Mouse (Mus musculus) kidney, adult 11 months (tissue): Measurements from ENCODE around the gene Rxfp1.
A peak's percentile ranks its signal among the peaks of the same experiment; 100 is the strongest.

Experiments used
- DNase-seq: peaks from one replicate; pipeline ENCODE4 v3.0.0; 2022

Rxfp1 gene

GRCm38 (mm10) chr3:79737780-79738179 is at the start of gene Rxfp1:
Gene Rxfp1, minus strand, starts transcription at chr3:79737880.
- DNase-seq: no peak

GRCm38 (mm10) chr3:79784362-79784736 is 46.7 kb upstream of the Rxfp1 start:
- no peak for DNase-seq

GRCm38 (mm10) chr3:79783630-79784361 is 46.1 kb upstream of the Rxfp1 start:
- DNase-seq: no peak

DNA sequence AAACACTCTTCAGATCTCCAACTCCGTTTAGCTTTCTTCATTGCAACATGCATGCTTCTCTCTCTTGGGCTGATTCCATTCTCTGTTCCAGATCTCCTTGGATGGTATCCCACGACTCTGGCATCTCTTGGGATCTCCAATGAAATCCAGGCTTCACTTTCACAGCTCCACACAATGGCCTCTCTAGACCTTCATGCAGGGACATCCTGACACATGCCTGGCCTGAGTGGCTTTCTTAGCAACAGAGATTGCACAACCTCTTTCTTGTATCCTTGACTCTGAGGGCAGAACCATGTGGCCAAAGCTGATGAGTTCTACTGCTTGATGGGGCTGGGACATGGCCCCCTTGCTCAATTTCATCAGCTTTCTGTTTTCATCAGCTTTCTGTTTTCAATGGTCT is 35.0 kb upstream of the Rxfp1 start:
- no peak for DNase-seq

DNA sequence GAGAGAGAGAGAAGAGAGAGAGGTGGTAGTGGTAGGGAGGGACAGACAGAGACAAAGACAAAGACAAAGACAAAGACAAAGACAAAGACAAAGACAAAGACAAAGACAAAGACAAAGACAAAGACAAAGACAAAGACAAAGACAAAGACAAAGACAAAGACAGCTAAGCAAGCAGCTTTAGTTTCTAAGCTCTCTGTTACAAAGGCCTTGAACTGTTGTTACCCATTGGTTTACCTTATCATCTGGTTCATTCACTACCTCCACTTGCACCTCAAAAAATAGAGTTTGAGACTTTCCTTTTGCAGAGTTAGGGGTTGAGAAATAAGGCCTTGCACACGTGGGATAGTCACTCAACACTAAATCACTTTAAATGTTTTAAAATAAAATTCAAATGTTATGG is 16.1 kb upstream of the Rxfp1 start:
- DNase-seq: no peak

GRCm38 (mm10) chr3:79746585-79746984 is 8.9 kb upstream of the Rxfp1 start:
- no peak for DNase-seq

GRCm38 (mm10) chr3:79745101-79745500 is 7.4 kb upstream of the Rxfp1 start:
- no peak for DNase-seq

DNA sequence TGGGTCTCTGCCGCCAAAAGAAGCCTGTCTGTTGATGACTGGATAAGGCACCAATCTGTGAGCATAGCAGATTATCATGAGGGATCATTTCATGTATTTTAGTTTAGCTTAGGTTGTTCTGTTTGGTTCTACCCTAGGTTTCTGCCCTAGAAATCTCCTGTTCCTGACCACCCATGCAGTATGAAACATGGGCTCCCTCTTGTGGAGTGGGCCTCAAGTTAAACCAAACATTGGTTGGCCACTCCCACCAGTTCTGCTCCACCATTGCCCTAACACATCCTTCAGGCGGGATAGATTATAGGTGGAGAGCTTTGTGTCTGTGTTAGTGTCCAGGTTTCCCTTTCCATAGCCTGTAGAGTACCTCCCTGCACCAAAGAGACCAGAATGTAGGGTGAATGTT is 6.7 kb upstream of the Rxfp1 start:
- no peak for DNase-seq

- DNase-seq: no peak
Observed at GRCm38 (mm10) chr3:79740351-79740750, 2.7 kb upstream of the Rxfp1 start.

DNA sequence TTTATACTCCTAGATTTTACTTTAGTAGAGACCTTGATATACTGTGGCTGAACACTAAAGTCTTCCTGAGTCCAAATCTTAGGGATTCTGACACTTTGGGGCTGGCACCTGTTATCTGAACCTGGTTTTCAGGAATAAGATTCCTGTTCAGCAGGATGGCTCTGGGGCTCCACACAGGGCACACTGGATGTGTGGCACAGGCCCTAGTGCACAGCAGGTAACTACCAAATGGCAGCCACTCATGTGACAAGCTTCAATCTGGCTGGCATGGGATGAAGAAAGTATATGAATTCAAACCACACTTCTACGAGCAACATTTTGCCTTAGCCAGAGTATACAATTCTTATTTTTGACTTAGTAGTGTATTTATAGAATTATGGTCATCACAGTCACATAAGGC is 771 bp upstream of the Rxfp1 start:
- DNase-seq: no peak

- no peak for DNase-seq
Observed at GRCm38 (mm10) chr3:79726506-79727075, 11.1 kb downstream of the Rxfp1 start.

- DNase-seq: no peak
Observed at GRCm38 (mm10) chr3:79720756-79721484, 16.8 kb downstream of the Rxfp1 start.

GRCm38 (mm10) chr3:79706436-79706835 is 31.2 kb downstream of the Rxfp1 start:
- DNase-seq: no peak

DNA sequence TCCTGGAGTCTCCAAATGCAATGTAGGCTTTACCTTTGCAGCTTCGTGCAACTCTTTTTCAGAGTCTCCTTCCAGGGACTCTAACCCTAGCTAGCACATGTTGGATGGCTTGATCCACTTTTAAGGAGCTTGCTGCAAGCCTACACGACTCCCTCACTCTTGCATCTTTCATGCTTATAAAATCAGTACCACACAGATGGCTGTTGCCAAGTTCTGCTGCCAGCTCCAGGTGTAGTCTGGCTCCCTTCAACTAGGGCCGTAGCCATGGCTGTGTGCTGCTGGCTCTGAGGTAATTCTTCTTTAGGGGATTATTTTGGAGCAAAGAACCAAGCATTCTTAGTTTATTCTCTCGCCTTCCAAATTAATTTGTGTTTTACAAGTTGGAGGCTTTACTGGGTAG is 34.5 kb downstream of the Rxfp1 start:
- no peak for DNase-seq

DNA sequence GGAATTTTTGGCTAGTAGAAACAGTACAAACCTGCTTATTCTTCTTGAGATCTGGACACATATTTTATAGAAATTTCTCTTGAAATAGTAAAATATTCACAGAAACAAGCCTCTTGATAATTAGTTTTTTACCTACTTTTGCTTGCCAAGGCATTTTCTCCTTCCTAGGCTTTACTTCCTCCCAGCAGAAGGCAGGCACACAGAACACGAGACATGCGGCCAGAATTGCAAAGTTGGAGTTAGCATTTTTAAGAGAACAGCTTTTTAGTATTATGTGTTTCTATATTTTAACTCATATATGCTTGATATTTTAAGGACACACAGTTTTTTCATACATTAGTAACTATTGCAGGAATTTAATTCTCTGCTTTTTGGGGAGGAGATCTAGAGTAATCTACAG is 45.7 kb downstream of the Rxfp1 start:
- DNase-seq: no peak

GRCm38 (mm10) chr3:79690111-79690651 is 47.5 kb downstream of the Rxfp1 start:
- no peak for DNase-seq

- peak; percentile 37 for DNase-seq
Observed at GRCm38 (mm10) chr3:79688101-79688500, 49.6 kb downstream of the Rxfp1 start.

DNA sequence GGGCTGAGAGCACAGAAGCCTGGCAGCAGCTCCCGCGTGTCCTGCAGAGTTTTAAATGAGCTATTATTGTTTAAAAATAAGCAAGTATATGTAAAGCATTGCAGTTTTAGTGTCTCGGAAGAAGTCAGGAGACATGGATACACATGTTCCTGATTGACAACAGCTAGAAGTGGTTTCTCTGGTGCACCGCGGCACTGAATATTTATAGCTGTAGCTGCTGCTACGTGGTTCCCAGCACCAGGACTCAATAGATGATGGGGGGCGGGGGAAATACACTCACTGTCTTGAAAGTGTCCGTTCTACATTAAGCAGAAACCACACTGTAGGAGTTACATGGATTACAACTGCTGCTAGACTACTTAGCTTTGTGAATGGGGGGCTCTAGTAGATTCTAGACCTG is 54.2 kb downstream of the Rxfp1 start:
- no peak for DNase-seq

- no peak for DNase-seq
Observed at GRCm38 (mm10) chr3:79682351-79683132, 55.1 kb downstream of the Rxfp1 start.

DNA sequence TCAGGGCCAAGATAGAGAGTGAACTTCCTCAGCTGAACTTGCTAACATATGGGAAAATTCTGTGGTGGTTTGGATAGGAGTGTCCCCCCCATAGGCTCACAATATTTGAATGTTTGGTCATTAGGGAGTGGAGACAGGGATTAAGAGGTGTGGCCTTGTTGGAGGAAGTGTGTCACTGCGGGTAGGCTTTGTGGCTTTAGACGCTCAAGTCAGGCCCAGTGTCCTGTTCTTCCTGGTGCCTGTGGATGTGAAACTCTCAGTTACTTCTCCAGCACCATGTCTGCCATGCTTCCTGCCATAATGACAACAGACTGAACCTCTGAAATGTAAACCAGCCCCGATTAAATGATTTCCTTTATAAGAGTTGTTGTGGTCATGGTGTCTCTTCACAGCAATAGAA is 61.3 kb downstream of the Rxfp1 start:
- DNase-seq: no peak

DNA sequence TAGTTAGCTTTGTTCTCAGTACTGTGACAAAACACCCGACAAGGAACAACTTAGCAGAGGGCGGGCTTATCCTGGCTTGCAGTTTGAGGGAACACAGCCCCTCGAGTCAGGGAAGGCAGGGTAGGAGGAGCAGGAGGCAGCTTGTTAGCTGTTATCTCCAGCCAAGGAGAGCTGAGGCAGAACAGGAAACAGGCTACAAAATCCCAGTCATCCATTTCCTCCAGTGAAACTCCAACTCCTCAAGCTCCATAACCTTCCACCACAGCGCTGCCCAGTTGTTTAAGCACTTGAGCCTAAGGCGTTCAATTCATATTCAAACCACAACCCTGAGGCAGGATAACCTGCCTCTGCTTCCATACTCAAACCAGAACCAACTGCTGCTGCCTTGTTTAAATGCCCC is 63.0 kb downstream of the Rxfp1 start:
- DNase-seq: no peak

- no peak for DNase-seq
Observed at GRCm38 (mm10) chr3:79673082-79673481, 64.6 kb downstream of the Rxfp1 start.

DNA sequence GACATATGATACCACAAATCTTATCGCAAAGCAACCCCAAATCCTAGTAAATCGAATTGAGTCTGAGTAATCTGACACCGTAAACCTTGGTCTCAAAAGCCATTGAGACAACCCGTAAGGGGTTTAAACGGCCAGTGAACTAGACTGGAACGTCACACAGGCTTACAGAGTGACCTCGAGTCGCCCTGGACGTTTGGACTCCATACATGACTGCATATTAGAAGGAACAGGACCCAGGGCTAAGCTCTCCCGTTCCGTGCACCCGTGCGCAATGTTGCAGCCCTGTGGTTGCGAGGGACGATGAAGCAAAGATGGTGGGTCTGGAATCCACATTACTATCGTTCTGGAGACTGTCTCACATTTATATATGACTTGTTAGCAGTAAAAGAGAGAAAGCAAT is 65.5 kb downstream of the Rxfp1 start:
- DNase-seq: no peak
